Mouse (Mus musculus) embryonic stem cell, embryonic (primary cell): ENCODE measurements around the gene Vmn1r23.
"Not testable (repeated sequence)": the region's sequence is repeated elsewhere in the genome, so short reads cannot be mapped to it uniquely, and the experiment has no call there.

Experiments
- CTCF ChIA-PET, 4 experiments: fragments of 300-600 bp in 2 of 4; fragments of 350-600 bp in 2 of 4; sonication (Branson Sonifier 250); formaldehyde crosslinking; loops; one replicate each; lab custom pipeline; 2022; ENCODE audit warnings: inconsistent platforms in 2 of 4; lab: Charles Lee
- POLR2A ChIA-PET, 4 experiments: fragments of 300-600 bp in 2 of 4; fragments of 350-600 bp in 2 of 4; sonication (Branson Sonifier 250); formaldehyde crosslinking; loops; one replicate each; lab custom pipeline; 2022; ENCODE audit warnings: antibody characterized with exemption in 4 of 4, inconsistent platforms in 1 of 4; lab: Charles Lee

Gene Vmn1r23

GRCm38 (mm10) chr6:57926738-57927137, at the start of gene Vmn1r23:
TSS of gene Vmn1r23 (minus strand) at chr6:57926838.
- ChIA-PET CTCF (no interaction called here), POLR2A (no interaction called here)

- POLR2A ChIA-PET, CTCF ChIA-PET: not testable (repeated sequence)
Measured at GRCm38 (mm10) chr6:57961403-57961802, 34.8 kb upstream of the Vmn1r23 start, which contains the start of gene Vmn1r24. TSS of gene Vmn1r24 (minus strand) at chr6:57961503.

GRCm38 (mm10) chr6:57907928-57908327, 18.7 kb downstream of the Vmn1r23 start, which contains the start of gene Vmn1r22:
TSS of gene Vmn1r22 (minus strand) at chr6:57908028.
- ChIA-PET POLR2A (no interaction called here), CTCF (interaction anchor here in 1 of 4 experiments (0.7 kb wide), 1 partner anchor 12 kb away, joined by 5 read pairs; no protein-coding TSS in a partner anchor)
